Mouse (Mus musculus): Measurements from ENCODE around the gene OR5BS1P.
"Not testable (repeated sequence)": the region's sequence is repeated elsewhere in the genome, so short reads cannot be mapped to it uniquely, and the experiment has no call there.

Gene OR5BS1P

GRCm38 (mm10) chr15:98469596-98469995 lies at the start of gene OR5BS1P:
Gene OR5BS1P (plus strand): TSS chr15:98469896.
- in situ Hi-C loops (cut with MboI, MseI), result no loop called here

- in situ Hi-C loops (cut with MboI, MseI), result no loop called here
Observed at GRCm38 (mm10) chr15:98420897-98421296, 48.8 kb upstream of the OR5BS1P start.

GRCm38 (mm10) chr15:98424326-98424725 lies 45.4 kb upstream of the OR5BS1P start:
- in situ Hi-C loops (cut with MboI, MseI), result no loop called here

GRCm38 (mm10) chr15:98424753-98425152 lies 44.9 kb upstream of the OR5BS1P start:
- in situ Hi-C loops (cut with MboI, MseI), result no loop called here

GRCm38 (mm10) chr15:98425188-98425587 lies 44.5 kb upstream of the OR5BS1P start:
- in situ Hi-C loops (cut with MboI, MseI), result no loop called here

GRCm38 (mm10) chr15:98430925-98431324 lies 38.8 kb upstream of the OR5BS1P start, which contains the start of gene Olfr282:
Gene Olfr282 (plus strand): TSS chr15:98431225.
- in situ Hi-C loops (cut with MboI, MseI), result not testable (repeated sequence)

GRCm38 (mm10) chr15:98444561-98444960 lies 25.1 kb upstream of the OR5BS1P start:
- in situ Hi-C loops (cut with MboI, MseI), result no loop called here

- in situ Hi-C loops (cut with MboI, MseI), result no loop called here
Observed at GRCm38 (mm10) chr15:98448521-98448920, 21.2 kb upstream of the OR5BS1P start.

- in situ Hi-C loops (cut with MboI, MseI), result no loop called here
Observed at GRCm38 (mm10) chr15:98452288-98452687, 17.4 kb upstream of the OR5BS1P start, which contains the start of gene Olfr281. Gene Olfr281 (plus strand): TSS chr15:98452588.

- in situ Hi-C loops (cut with MboI, MseI), result loop anchor here (10.0 kb wide), 2 partner anchors 457 to 587 kb away; no protein-coding TSS in a partner anchor
Observed at GRCm38 (mm10) chr15:98471539-98471938, 1.8 kb downstream of the OR5BS1P start.

GRCm38 (mm10) chr15:98474958-98475357 lies 5.3 kb downstream of the OR5BS1P start:
- in situ Hi-C loops (cut with MboI, MseI), result loop anchor here (10.0 kb wide), 2 partner anchors 460 to 590 kb away; no protein-coding TSS in a partner anchor

- in situ Hi-C loops (cut with MboI, MseI), result loop anchor here (10.0 kb wide), 2 partner anchors 461 to 591 kb away; no protein-coding TSS in a partner anchor
Observed at GRCm38 (mm10) chr15:98475382-98475781, 5.7 kb downstream of the OR5BS1P start.

GRCm38 (mm10) chr15:98476281-98476680 lies 6.6 kb downstream of the OR5BS1P start:
- in situ Hi-C loops (cut with MboI, MseI), result loop anchor here (10.0 kb wide), 2 partner anchors 461 to 591 kb away; no protein-coding TSS in a partner anchor

- in situ Hi-C loops (cut with MboI, MseI), result loop anchor here (10.0 kb wide), 2 partner anchors 465 to 595 kb away; no protein-coding TSS in a partner anchor
Observed at GRCm38 (mm10) chr15:98479568-98480102, 9.9 kb downstream of the OR5BS1P start.

GRCm38 (mm10) chr15:98482701-98483100 lies 13.0 kb downstream of the OR5BS1P start, which contains the start of gene Lalba:
Gene Lalba (minus strand): TSS chr15:98482721.
- in situ Hi-C loops (cut with MboI, MseI), result no loop called here

GRCm38 (mm10) chr15:98483907-98484886 lies 14.5 kb downstream of the OR5BS1P start:
- in situ Hi-C loops (cut with MboI, MseI), result no loop called here

- in situ Hi-C loops (cut with MboI, MseI), result no loop called here
Observed at GRCm38 (mm10) chr15:98486433-98487021, 16.8 kb downstream of the OR5BS1P start.

- in situ Hi-C loops (cut with MboI, MseI), result no loop called here
Observed at GRCm38 (mm10) chr15:98491332-98491731, 21.6 kb downstream of the OR5BS1P start.

GRCm38 (mm10) chr15:98492102-98492501 lies 22.4 kb downstream of the OR5BS1P start, which contains the start of gene Olfr279:
Gene Olfr279 (plus strand): TSS chr15:98492402.
- in situ Hi-C loops (cut with MboI, MseI), result no loop called here

- in situ Hi-C loops (cut with MboI, MseI), result no loop called here
Observed at GRCm38 (mm10) chr15:98497631-98498030, 27.9 kb downstream of the OR5BS1P start.

GRCm38 (mm10) chr15:98503317-98503716 lies 33.6 kb downstream of the OR5BS1P start:
- in situ Hi-C loops (cut with MboI, MseI), result no loop called here

GRCm38 (mm10) chr15:98504514-98504913 lies 34.8 kb downstream of the OR5BS1P start:
- in situ Hi-C loops (cut with MboI, MseI), result no loop called here
